Mouse (Mus musculus) lung, postnatal 0 days (tissue): ENCODE measurements around the gene Gm49395.

Experiments used
- CTCF ChIP-seq: IDR thresholded peaks from 2 replicates; pipeline ENCODE4 v1.5.1; 2016; ENCODE audit warnings: antibody characterized with exemption, mild to moderate bottlenecking
- EP300 ChIP-seq: IDR thresholded peaks from 2 replicates; pipeline ENCODE4 v1.6.1; 2016; ENCODE audit warnings: antibody characterized with exemption, mild to moderate bottlenecking, control low read depth

DNA sequence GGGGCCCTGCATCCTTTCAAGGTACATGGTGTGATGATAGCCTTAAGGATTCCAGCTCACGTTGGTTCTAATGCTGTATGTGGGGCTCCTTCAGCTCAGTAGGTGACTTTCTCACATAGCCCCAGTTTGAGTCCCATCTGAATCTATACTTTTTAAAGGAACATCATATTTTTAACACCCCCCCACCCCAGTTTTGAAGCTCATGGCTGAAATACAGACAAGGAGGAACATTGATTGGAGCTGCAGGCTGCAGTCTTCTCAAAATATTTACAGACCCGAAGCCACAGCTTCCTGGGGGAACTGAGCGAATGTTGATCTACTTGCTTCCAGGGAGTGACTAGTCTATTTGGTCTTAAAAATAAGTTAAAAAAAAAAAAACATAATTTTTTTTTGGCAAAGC, 98.9 kb downstream of the Gm49395 start:
- no peak for TF ChIP-seq CTCF
- no peak for TF ChIP-seq EP300
